In genomic region chr11:79674632-79675031, GRCm38 (mm10) we compare ENCODE assay signal across 9 mouse cellular contexts.
DNase-seq lines count a peak whose midpoint lies in the region; ATAC-seq lines count a peak whose summit lies in the region.
"Had no signal": no experiment of that assay in that cellular context is flagged by ENCODE, and none has a peak within 500 bp of the region (broad histone marks: within the 10 kb centered on the region; RNA-seq: fewer than 3 reads in every experiment).

No protein-coding gene starts in this region.

- no peaks in the 10 kb centered on the region for H3K9me3 ChIP-seq in heart, embryonic 10.5 days
- no peaks in the 10 kb centered on the region for H3K9me3 ChIP-seq in limb, embryonic 15.5 days
- no peaks in the 10 kb centered on the region for H3K9me3 ChIP-seq in intestine, embryonic 16.5 days (ENCODE audit: control insufficient read depth, low read length)
- H3K9me3 ChIP-seq: heart, embryonic 15.5 days had no signal

- H3K27ac ChIP-seq in heart, embryonic 10.5 days = no peak overlapping the region
- H3K27ac ChIP-seq in limb, embryonic 15.5 days = peak overlapping the region; percentile 7; the same call in 1 of the 2 replicates
- H3K27ac ChIP-seq in intestine, embryonic 16.5 days (ENCODE audit: low read length) = no peak overlapping the region
- H3K27ac ChIP-seq: heart, embryonic 15.5 days had no signal

- H3K9ac ChIP-seq in limb, embryonic 15.5 days = no peak overlapping the region
- H3K9ac ChIP-seq in intestine, embryonic 16.5 days (ENCODE audit: low read depth, low read length) = no peak overlapping the region
- H3K9ac ChIP-seq: heart, embryonic 15.5 days had no signal

- H3K4me2 ChIP-seq in limb, embryonic 15.5 days = no peak overlapping the region
- H3K4me2 ChIP-seq in intestine, embryonic 16.5 days (ENCODE audit: low read depth, low read length) = no peak overlapping the region
- H3K4me2 ChIP-seq: heart, embryonic 15.5 days had no signal

- H3K4me1 ChIP-seq in heart, embryonic 10.5 days = peaks cover 44% of the 10 kb centered on the region
- H3K4me1 ChIP-seq in limb, embryonic 15.5 days = peaks cover 61% of the 10 kb centered on the region
- no peaks in the 10 kb centered on the region for H3K4me1 ChIP-seq in intestine, embryonic 16.5 days (ENCODE audit: control insufficient read depth, insufficient read depth, low read length)

- WGBS in heart, embryonic 10.5 days = 72% methylated on average over 7 of the region's 7 CpGs
- 73% methylated on average over 7 of the region's 7 CpGs for WGBS in limb, embryonic 15.5 days
- WGBS in intestine, embryonic 16.5 days = 85% methylated on average over 7 of the region's 7 CpGs

- no peak overlapping the region for H3K4me3 ChIP-seq in heart, embryonic 10.5 days
- H3K4me3 ChIP-seq in limb, embryonic 15.5 days = no peak overlapping the region
- H3K4me3 ChIP-seq in intestine, embryonic 16.5 days (ENCODE audit: low read length) = no peak overlapping the region
- H3K4me3 ChIP-seq: heart, embryonic 15.5 days had no signal

- peak; percentile 37 to 66 for DNase-seq in heart, adult 18-20 months
- DNase-seq in heart, embryonic 10.5 days (ENCODE audit: low spot score) = no peak
- DNase-seq in cerebellum, adult 18-20 months = peak; percentile 73 to 76
- peak; percentile 38 for DNase-seq in gastrocnemius, postnatal 10 days

- no peak for ATAC-seq in limb, embryonic 15.5 days (ENCODE audit: insufficient number of reproducible peaks, low FRiP score, low TSS enrichment, low read depth)
- no peak for ATAC-seq in intestine, embryonic 16.5 days
- no peak for ATAC-seq in granulocyte monocyte progenitor cell, adult 5-6 weeks (replicated peaks; ENCODE audit: poor library complexity, severe bottlenecking)
- no peak for ATAC-seq in erythroblast, adult 5-6 weeks (replicated peaks; ENCODE audit: low FRiP score, poor library complexity, severe bottlenecking)

- H3K36me3 ChIP-seq in heart, embryonic 10.5 days = no peaks in the 10 kb centered on the region
- no peaks in the 10 kb centered on the region for H3K36me3 ChIP-seq in limb, embryonic 15.5 days
- H3K36me3 ChIP-seq in intestine, embryonic 16.5 days (ENCODE audit: control insufficient read depth, insufficient read depth, low read length) = no peaks in the 10 kb centered on the region
- H3K36me3 ChIP-seq: heart, embryonic 15.5 days had no signal

- peaks cover 13% of the 10 kb centered on the region for H3K27me3 ChIP-seq in heart, embryonic 10.5 days (ENCODE audit: insufficient read depth, poor library complexity, severe bottlenecking)
- no peaks in the 10 kb centered on the region for H3K27me3 ChIP-seq in limb, embryonic 15.5 days
- H3K27me3 ChIP-seq in intestine, embryonic 16.5 days (replicated peaks; ENCODE audit: control insufficient read depth, insufficient read depth, low read length) = no peaks in the 10 kb centered on the region
